Mouse (Mus musculus): ENCODE results near the gene Mlycd.

Mlycd gene

DNA sequence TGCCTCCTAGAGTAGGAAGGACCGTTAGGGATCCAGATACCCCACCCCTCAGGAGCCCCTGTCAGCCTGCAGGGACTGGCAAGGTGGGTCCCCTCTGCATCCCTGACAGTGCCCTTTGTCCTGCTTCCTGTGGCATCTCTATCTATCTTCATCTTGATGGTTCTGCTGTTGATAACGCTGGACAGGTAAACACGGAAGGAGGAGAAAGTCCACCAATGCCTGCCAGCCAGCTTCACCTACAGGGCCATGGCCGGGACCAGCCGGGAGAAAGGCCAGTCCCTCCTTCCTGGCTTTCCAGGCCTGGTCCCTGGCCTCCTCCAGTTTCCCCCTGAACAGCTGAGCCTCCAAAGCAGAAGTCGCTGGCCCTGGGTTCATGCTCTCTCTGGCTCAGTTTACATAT, 39.9 kb downstream of the Mlycd start:
- no peak for DNase-seq

DNA sequence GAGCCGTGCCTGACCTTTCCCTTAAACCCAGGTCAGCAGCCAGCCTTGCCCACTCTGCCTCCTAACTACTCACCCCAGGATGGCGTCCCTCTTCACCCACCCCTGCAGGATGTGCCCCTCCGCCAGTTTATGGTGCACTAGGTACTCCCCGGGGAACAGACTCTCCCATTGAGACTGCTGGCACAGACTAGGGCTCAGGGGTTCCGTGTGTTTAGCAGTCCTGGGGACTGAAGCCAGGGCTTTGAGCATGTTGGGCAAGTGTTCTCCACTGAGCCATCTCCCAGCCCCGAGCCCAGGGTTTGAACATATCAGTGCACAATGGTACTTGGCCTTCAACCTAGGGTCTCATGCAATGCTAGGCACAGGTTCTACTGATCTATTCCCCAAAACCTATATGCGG, 40.8 kb downstream of the Mlycd start:
- DNase-seq = no peak

DNA sequence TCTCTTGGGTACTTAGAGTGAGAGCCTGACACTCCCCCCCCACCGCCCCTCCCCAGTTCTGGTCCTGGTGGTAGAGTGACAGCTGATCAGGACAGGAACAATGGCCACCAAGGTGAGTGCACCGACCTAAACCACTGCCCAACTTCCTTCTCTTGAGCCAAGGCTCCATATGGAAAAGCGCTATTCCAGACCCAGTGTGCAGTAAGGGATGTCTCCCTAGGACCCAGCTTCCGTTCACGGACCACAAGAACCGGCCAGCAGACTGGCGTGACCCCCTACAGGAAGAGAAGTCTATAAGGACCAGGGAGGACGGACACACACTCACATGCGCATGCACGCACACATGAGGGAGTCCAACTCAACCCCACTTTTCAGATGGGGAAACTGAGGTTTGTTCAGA, 41.7 kb downstream of the Mlycd start:
- no peak for DNase-seq

DNA sequence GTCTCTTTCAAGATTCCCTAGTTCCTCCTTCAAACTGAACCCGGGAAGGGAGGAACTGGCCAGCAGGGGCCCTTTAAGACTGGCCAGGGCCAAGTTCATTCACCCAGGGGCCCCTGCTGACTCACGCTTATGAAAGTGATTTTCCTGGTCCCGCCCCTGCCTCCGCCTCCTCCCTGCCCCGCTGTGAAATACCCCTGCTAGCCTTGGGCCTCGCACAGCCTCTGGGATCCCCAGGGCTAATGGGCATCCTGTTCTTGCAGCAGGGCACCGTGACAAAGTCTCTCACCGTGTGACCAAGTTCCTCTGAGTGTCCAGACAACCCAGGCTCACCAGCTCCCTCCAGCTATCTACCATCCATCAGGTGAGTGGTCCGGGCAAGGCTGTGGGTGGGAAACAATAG, 42.3 kb downstream of the Mlycd start:
- DNase-seq = peak; percentile 97

DNA sequence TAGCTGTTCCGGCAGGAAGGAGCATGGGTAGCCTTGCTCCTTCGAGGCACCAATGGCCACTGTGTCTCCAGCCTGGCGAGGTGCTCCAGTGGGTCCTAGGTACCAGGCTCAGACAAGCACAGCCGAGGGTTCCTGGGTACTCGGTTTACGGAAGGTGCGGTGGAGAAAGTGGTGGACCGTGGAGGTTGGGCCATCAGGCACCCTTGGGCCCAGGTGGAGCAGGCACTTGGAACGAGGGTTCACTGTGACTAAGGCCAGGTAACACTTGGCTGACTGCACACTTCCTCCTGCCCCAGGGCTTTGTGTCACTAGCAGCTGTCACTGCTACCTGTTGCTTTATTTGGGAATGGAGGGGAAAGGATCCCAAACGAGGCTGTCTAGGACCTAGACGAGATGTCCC, 42.8 kb downstream of the Mlycd start:
- DNase-seq = peak; percentile 62

DNA sequence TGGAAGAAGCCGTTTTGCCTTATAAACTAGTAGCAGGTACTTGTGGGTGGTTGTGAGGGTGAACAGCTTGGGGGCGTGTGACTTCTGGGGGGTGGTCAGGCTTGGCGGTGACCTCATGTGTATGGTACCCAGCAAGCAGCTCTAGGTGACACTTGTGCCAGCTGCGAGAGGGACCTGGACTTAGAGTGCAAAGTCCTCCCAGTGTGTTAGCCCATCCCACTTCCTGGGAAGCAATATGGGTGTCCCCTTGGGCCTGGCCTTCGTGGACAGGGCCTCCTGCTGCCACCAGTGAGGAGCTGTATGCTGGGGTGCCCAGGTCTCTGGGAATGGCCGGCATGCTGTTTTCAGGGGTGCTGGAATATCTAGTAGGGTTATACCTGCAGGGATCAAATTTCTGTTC, 44.2 kb downstream of the Mlycd start:
- peak; percentile 71 for DNase-seq

DNA sequence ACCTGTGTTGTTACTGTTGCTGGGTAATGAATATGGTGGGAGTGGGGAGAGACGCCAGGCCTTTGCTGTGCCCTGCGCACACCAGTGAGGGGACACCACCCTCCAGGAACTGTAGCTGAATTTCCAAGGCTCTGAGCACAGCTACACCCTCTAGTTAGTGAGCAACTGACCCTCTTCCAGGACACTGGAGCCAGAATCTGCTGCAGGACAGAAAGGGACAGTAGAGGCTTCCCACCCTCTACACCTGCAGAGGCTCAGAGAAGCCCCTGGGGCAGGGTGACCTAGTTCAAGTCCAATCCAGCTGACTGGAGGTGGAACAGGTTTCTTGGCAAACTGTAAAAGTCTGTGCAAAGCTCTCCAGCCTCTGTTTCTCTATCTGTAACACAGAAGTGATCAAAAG, 44.7 kb downstream of the Mlycd start:
- no peak for DNase-seq

DNA sequence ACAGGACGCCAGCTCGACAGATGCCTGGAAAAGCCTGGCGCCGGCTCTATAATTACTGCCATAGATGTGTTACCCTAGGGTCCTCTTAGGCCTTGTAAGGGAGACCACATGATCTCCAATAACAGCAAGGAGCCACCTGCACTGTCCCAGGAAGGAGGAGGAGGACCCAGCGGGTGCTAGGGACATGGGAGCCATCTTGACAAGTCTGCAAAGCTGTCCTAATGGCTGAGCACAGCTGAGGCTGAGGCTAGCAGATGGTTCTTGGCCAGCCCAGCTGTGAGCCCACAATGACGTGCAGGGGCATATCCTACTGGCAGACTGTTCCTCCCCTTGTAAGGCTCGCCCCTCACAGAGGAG, 45.2 kb downstream of the Mlycd start:
- DNase-seq = no peak

DNA sequence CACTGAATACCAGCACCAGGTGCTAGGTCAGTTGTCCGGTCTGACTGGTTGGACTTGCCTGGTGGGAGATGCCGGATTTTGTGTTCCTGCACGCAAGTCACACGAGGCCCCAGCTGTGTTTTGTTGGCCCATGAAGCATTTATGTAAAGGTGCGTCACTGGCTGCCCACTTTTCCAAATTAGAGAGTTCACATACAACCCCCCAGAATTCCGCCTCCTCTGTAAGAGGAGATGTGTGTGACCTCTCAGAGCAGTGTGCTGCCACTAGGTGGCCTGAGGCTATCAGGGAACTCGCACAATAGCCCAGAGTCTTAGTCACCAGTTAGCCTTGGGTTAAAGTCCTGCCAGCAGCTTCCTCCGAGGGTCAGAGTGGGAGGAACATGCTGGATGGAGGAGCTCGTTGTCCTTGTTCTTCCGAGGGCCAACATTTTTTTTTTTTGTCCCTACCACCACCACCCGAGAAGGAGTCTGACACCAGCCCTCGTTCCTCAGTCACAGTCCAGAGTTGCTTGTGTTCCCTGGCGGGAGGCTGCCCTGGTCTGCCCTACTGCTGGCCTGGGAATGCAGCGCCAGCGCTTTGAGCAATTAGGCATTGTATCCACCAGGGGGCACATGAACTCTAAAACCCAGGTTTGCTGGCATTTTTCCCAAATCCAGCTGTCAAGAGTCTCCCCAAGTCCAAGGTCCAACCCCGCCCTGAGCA, 45.7 kb downstream of the Mlycd start:
- DNase-seq = peak; percentile 97

DNA sequence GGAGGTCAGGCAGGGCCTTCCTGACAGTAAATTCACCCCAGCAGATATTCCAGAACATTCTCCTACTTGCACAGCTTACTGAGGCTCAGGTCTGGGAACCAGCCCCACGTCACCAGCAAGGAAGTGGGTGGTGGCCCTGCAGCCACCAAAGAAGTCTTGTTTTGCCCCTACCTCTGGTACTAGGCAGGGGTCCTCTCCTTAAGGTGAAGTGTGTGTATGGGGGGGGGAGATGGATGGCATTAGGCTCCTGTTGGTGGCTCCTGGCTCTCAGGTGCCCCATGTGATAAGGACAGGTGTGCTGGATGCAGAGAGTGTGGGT, 46.2 kb downstream of the Mlycd start:
- no peak for DNase-seq

DNA sequence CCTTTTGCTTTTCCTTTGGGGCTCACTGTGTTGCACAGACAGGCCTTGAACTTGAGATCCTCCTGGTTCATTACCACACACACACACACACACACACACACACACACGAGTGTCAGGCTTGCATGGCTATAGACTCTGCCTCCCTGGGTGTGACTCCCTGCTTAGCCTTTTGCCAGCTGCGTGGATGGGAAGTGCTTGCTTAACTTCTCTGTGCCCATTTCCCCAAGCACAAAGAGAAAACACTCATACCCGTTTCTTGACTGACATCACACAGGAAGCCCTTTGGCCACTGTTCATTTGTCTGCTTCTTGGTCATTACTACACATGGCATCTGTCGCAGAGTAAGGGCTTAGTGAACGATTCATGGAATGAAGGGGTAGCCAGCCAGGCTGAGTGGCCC, 47.3 kb downstream of the Mlycd start:
- DNase-seq = no peak

DNA sequence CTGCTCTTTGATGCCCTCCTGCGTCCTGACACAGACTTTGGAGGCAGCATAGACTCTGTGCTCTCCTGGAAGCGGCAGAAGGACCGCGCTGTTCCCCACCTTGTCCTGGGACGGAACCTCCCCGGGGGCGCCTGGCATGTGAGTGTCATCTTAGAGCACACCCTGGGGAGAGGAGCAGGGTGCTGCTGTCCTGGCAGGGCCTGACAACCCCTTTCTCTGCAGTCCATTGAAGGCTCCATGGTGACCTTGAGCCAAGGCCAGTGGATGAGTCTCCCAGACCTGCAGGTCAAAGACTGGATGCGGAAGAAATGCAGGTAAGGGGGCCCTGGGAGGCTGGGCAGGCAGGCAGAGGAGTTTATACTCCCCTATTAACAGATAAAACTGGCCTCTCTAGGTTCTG, 48.3 kb downstream of the Mlycd start:
- no peak for DNase-seq

DNA sequence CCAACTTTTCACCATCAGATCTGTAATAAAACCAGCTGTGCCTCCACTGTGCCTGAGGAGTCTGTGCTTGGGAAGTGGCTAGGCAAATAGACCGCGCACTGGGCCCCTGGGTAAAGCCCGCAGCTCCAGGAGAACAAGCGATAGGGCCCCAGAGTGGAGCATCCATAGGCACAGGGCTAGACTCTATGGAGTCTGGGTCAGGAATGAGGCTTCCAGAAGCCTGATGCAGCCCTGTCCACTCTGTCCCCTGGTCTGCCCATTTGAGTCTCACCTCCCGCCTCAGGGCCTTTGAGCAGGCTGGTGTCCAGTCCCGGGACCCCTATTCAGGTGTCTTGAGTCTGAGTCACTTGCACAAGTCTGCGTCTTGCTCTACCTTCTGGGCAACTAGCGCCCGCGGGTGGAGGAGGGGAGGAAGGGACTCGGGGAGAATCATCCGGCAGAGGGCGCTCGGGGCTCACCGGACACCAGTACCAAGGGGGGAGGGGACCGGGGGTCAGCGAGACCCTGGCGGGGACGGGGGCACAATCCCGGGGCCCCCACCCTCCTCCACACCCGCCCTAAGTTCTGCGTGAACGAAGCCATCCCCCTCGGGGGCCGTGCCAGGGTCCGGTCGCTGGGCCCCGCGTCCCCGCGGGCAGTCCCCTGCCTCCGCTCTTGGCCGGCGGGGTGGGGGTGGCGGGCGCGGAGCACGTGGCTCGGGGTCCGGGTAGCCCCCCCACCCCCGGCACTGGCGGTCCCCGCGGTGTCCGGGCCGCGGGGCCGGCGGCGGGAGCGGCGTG, 51.7 kb downstream of the Mlycd start, which contains the start of gene Necab2:
Necab2 (plus strand) TSS at position 509 of the 779 bp plus-strand sequence.
- peak; percentile 90 for DNase-seq

DNA sequence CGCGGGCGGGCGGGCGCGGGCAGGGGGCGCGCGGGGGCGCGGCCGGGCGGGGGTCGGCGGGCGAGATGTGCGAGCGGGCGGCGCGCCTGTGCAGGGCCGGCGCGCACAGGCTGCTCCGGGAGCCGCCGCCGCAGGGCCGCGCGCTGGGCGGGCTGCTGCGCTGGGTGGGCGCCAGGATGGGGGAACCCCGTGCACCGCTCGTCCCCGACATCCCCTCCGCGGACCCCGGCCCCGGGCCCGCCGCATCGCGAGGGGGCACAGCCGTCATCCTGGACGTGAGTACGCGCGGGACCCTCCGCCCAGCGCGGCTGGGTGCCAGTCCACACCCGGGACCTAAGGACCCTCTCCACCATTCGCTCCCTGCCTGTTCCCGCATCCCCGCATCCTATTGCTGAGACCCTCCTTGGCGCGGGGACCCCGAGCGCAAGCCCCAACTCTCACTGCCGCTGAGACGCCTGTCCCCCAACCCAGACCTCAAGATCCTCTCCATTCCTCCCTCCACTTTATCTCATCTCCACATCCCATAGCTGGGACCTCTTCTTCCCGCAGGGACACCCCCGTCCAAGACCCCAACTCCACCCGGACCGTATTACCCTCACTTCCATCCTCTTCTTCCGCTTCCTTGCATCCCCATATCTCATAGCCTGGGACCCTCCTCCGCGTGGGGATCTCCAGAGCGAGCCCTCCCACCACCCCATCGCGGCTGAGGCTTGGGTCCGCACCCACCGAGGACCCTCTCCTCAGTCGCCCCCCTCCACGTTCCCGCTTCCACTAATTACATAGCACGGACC, 52.5 kb downstream of the Mlycd start:
- no peak for DNase-seq

DNA sequence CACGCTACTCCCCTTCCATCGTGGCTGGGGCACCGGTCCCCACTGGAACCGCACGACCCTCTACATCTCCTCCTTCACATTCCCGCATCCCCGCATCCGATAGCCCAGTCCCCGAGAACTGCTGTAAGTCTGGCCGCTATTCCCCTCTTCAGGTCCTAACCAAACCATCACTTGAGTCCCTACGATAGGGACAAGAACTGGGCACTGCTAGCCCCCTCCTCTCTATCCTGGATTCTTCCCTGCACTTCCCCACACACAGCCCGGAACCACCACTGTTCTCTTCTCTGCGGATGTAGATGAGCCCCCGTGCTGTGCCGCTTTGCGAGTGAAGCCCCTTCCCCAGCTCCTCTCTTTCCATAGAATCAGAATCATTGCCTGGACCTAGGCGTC, 53.1 kb downstream of the Mlycd start:
- no peak for DNase-seq

DNA sequence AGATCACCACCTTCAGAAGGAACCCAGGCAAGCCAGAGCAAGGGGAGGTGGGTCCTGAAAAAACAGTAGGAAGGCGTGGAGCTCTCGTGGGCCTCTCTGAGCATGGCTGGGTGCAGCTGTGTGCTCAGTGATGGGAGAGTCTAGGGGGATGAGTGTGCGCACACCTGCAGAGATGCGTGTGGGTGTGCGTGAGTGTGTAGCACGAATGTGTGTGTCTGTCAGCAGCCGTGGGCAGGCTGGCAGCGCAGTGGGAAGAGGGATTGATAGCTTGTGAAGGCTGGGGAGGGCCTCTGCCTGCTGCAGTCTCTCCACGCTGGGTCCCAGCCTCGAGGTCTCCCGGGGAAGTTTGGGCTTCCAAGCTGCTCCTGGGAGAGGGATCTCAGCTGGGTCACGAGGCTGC, 54.9 kb downstream of the Mlycd start:
- no peak for DNase-seq

DNA sequence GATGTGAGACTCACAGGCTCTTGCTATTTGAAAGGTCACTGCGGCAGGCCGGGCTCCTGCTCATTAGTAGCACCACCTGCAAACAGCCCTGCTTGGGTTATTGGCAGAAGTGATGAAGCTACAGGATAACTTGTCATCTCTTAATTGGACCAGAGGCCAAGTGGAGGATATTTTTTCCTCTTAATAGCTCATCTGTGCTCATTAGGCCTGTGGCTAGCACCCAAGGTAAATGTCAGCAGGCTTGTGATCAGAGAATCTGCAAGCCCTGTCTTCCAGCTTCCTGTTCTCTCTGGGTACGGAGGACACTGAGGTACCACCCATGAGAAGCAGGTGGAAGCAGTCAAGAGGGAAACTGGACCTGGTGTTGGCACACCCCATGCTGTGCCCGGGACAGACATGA, 56.5 kb downstream of the Mlycd start:
- no peak for DNase-seq

DNA sequence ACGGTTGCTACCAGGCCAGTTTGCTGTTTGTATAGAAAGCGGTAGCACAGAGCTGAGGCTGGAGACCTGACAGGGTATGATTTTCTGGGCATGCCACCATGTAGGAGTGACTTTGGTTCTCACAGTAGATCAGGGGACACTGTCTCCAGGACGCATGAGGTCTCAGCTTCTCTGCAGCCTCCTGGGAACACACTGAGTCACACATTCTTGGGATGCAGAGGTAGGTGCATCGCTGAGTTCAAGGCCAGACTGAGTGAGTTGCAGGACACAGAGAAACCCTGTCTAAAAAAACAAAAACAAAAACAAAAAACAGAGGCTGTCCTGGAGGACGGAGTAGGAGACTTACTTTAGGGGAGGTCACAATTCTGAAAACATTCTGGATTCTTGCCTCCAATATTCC, 58.2 kb downstream of the Mlycd start:
- DNase-seq = no peak

DNA sequence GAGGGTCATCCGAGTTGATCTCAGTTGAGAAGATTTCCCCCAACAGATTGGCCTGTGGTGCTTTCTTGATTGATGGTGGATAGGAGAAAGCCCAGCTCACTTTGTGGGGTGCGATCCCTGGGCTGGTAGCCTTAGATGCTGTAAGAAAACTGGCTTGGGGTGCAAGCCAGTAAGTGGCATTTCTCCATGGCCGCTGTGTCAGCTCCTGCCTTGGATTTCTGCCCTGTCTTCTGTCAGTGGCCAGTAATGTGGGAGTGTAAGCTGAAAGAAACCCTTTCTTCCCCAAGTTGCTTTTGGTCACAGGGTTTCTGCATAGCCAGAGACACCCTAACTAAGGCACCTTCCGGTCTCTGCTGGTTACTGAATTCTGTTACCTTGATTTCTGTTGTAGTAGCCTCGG, 61.4 kb downstream of the Mlycd start:
- no peak for DNase-seq

DNA sequence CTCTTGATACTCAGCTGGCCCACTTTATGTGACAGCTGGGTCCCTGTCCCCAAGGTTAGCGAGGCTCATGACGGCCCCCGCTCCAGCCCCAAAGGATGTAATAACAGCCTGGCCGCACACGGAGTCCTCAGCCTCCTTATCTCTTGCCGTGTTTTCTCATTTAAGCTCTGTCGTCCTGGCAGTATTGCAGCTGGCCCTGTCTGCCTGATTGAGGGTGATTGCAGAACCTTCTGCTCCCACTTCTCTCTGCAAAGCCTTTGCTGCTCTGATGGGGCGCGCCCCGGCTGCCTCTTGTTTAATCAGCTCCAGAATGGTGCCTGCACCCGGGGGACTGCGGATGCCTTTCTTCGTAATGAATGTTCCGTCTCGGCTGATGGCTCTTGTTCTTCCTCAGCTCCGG, 65.0 kb downstream of the Mlycd start:
- no peak for DNase-seq

All from kidney, adult 9 months (tissue).